Mouse (Mus musculus) intestine, postnatal 0 days (tissue): Measurements from ENCODE around the gene Gm49711. TPM values are rescaled to one million over a fixed set of nuclear protein-coding genes. Genes with fewer than 3 reads are reported as not detected.

ENCODE experiments used
- ATAC-seq: fragments of 200-750 bp; cut with Nextera tagmentation; 2 replicates; pipeline ENCODE4 v1.8.0; 2017; ENCODE audit warnings: mild to moderate bottlenecking, moderate TSS enrichment, moderate library complexity
- H3K27ac ChIP-seq: fragments of 300-500 bp; sonication (generic); 2 replicates; pipeline ENCODE4 v1.5.1; 2014; ENCODE audit warnings: mild to moderate bottlenecking, low read depth, low read length, moderate library complexity
- H3K27me3 ChIP-seq: fragments of 300-500 bp; sonication (generic); replicated peaks from 2 replicates; pipeline ENCODE4 v1.6.1; 2014; ENCODE audit warnings: low read length, mixed read lengths; ENCODE audit not compliant: control insufficient read depth, insufficient read depth
- H3K36me3 ChIP-seq: fragments of 300-500 bp; sonication (generic); 2 replicates; pipeline ENCODE4 v1.6.1; 2014; ENCODE audit warnings: mild to moderate bottlenecking, moderate library complexity; ENCODE audit not compliant: control insufficient read depth, insufficient read depth
- H3K4me1 ChIP-seq: fragments of 300-500 bp; sonication (generic); replicated peaks from 2 replicates; pipeline ENCODE4 v1.6.1; 2014; ENCODE audit warnings: antibody characterized with exemption, low read length, mixed read lengths; ENCODE audit not compliant: control insufficient read depth, insufficient read depth
- H3K4me2 ChIP-seq: fragments of 300-500 bp; sonication (generic); replicated peaks from 2 replicates; pipeline ENCODE4 v1.6.1; 2014; ENCODE audit warnings: low read depth, mild to moderate bottlenecking, moderate library complexity
- H3K4me3 ChIP-seq: fragments of 300-500 bp; sonication (generic); 2 replicates; pipeline ENCODE4 v1.5.1; 2014; ENCODE audit warnings: low read depth, low read length
- H3K9ac ChIP-seq: fragments of 300-500 bp; sonication (generic); 2 replicates; pipeline ENCODE4 v1.6.1; 2014; ENCODE audit warnings: mild to moderate bottlenecking, low read depth, low read length
- H3K9me3 ChIP-seq: fragments of 300-500 bp; sonication (generic); 2 replicates; pipeline ENCODE4 v1.6.1; 2016; ENCODE audit warnings: mixed run types; ENCODE audit not compliant: control insufficient read depth
- CTCF ChIP-seq: sonication (generic); IDR thresholded peaks from 2 replicates; pipeline ENCODE4 v1.5.1; 2016; ENCODE audit warnings: low read depth, mild to moderate bottlenecking, control low read depth, antibody characterized with exemption, moderate library complexity
- WGBS: fragments of 180-500 bp; shearing (Covaris S2); extraction: QIAGEN DNeasy Blood & Tissue Kit; methylation state at CpG from one replicate; pipeline ENCODE4 v1.1.7; 2014; 5-methylcytosine and 5-hydroxymethylcytosine counted together
- polyA plus RNA-seq: library from polyadenylated mRNA; unstranded; fragments of >200 nt; fragmentation: Nextera tagmentation; extraction: Ambion mirVana; gene quantifications from 2 replicates; pipeline ENCODE4 v1.2.1, GENCODE M21; 2015

Gm49711 gene
- polyA plus RNA-seq, 1 experiment from 2014 or later, result not detected

DNA sequence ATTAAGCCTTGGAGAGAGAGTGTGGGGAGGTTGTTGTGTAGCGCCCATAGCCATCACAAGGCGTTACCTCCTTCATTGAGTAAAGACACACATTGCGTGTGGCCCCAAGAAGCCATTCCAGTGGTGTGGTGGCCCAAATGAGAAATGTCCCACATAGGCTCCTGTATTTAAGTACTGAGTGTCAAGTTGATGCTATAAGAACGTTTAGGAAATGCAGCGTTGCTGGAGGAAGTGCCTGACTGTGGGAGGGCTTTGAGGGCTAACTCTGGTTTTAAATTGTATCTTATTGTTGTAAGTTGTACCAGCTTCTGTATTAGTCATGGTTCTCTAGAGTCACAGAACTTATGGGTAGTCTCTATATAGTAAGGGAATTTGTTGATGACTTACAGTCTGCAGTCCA is 49.2 kb downstream of the Gm49711 start:
- H3K9me3 ChIP-seq, result no peaks in the 10 kb centered on the region
- no peak overlapping the region for H3K9ac ChIP-seq
- no peak overlapping the region for H3K4me3 ChIP-seq
- H3K36me3 ChIP-seq, result peaks cover 6% of the 10 kb centered on the region
- no peak for ATAC-seq
- TF ChIP-seq CTCF, result no peak
- 92% methylated on average over 5 of the region's 5 CpGs for WGBS
- H3K4me1 ChIP-seq, result no peaks in the 10 kb centered on the region
- H3K27ac ChIP-seq, result no peak overlapping the region
- H3K4me2 ChIP-seq, result no peak overlapping the region
- H3K27me3 ChIP-seq, result no peaks in the 10 kb centered on the region

DNA sequence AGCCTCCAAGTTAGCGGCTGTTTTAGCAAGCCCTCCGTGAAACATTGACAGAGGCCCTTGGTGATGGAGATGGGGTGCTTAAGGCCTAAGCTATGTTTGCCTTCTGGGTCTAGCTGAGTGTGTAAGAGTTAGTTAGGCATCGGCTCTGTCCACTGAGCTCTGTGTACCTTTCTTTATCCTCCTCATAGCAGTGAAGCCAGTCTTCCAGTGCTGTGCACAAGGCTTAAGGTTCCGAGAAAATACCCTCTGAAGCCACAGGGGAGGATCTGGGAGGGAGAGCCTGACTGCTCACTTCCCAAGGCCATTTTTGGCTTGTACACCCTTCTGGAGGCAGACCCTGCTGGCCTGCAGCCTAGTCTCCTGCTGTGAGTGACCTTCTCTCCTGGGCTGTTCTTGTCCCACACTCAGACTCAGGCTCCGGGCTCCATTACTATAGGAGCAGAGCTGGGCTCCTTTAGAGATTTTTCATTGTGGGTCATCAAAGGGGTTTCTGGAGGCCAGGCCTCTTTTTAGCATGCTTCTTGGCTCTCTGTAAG is 56.7 kb downstream of the Gm49711 start:
- ATAC-seq, result no peak
- 80% methylated on average over 5 of the region's 5 CpGs for WGBS
- no peak overlapping the region for H3K9ac ChIP-seq
- no peaks in the 10 kb centered on the region for H3K27me3 ChIP-seq
- peaks cover 3% of the 10 kb centered on the region; the same call in 1 of the 2 replicates for H3K4me1 ChIP-seq
- no peak for TF ChIP-seq CTCF
- no peak overlapping the region for H3K4me2 ChIP-seq
- H3K36me3 ChIP-seq, result peaks cover 9% of the 10 kb centered on the region
- H3K4me3 ChIP-seq, result no peak overlapping the region
- H3K27ac ChIP-seq, result no peak overlapping the region
- H3K9me3 ChIP-seq, result no peaks in the 10 kb centered on the region

GRCm38 (mm10) chr16:92115611-92116421 is 57.7 kb downstream of the Gm49711 start:
- H3K4me1 ChIP-seq, result peaks cover 3% of the 10 kb centered on the region; the same call in 1 of the 2 replicates
- no peaks in the 10 kb centered on the region for H3K27me3 ChIP-seq
- H3K4me2 ChIP-seq, result peak overlapping the region; percentile 37; the same call in 1 of the 2 replicates
- peak; percentile 44; the same call in 1 of the 2 replicates for ATAC-seq
- WGBS, result 45% methylated on average over 19 of the region's 20 CpGs
- no peaks in the 10 kb centered on the region for H3K9me3 ChIP-seq
- no peak overlapping the region for H3K27ac ChIP-seq
- TF ChIP-seq CTCF, result no peak
- H3K9ac ChIP-seq, result no peak overlapping the region
- H3K4me3 ChIP-seq, result no peak overlapping the region
- peaks cover 9% of the 10 kb centered on the region for H3K36me3 ChIP-seq

GRCm38 (mm10) chr16:92117337-92118209 is 59.5 kb downstream of the Gm49711 start:
- no peak overlapping the region for H3K4me2 ChIP-seq
- TF ChIP-seq CTCF, result no peak
- H3K4me1 ChIP-seq, result peaks cover 3% of the 10 kb centered on the region; the same call in 1 of the 2 replicates
- H3K27me3 ChIP-seq, result no peaks in the 10 kb centered on the region
- no peak overlapping the region for H3K9ac ChIP-seq
- no peak for ATAC-seq
- no peak overlapping the region for H3K27ac ChIP-seq
- H3K4me3 ChIP-seq, result no peak overlapping the region
- H3K36me3 ChIP-seq, result peaks cover 1% of the 10 kb centered on the region; the same call in 1 of the 2 replicates
- 75% methylated on average over 9 of the region's 9 CpGs for WGBS
- H3K9me3 ChIP-seq, result no peaks in the 10 kb centered on the region

- Histone ChIP-seq H3K4me1 (peaks cover 3% of the 10 kb centered on the region; the same call in 1 of the 2 replicates), H3K9ac (no peak overlapping the region), H3K4me3 (no peak overlapping the region), H3K36me3 (no peaks in the 10 kb centered on the region), H3K9me3 (no peaks in the 10 kb centered on the region), H3K27me3 (no peaks in the 10 kb centered on the region), H3K27ac (no peak overlapping the region), H3K4me2 (no peak overlapping the region)
- TF ChIP-seq CTCF, result no peak
- ATAC-seq, result no peak
- WGBS, result 47% methylated on average over 13 of the region's 13 CpGs
These were observed 60.9 kb downstream of the Gm49711 start for GRCm38 (mm10) chr16:92119013-92119515.
